Mouse (Mus musculus) forebrain, postnatal 0 days (tissue): Measurements from ENCODE around the gene Cldn13. TPM values are rescaled to one million over a fixed set of nuclear protein-coding genes. Genes with fewer than 3 reads are reported as not detected.

Source experiments
- ATAC-seq: fragments of 200-750 bp; cut with Nextera tagmentation; 2 replicates; pipeline ENCODE4 v1.8.0; 2017; ENCODE audit warnings: mild to moderate bottlenecking, moderate library complexity
- DNase-seq: peaks from one replicate; pipeline ENCODE4 v3.0.0-alpha.2; 2015
- H3K27ac ChIP-seq: fragments of 300-500 bp; sonication (generic); 2 replicates; pipeline ENCODE4 v1.5.1; 2014; ENCODE audit warnings: low read depth, mild to moderate bottlenecking, antibody characterized with exemption, low read length, moderate library complexity, mixed read lengths
- H3K27me3 ChIP-seq: fragments of 300-500 bp; sonication (generic); 2 replicates; pipeline ENCODE4 v1.6.1; 2014; ENCODE audit warnings: mild to moderate bottlenecking, low read length, mixed read lengths; ENCODE audit not compliant: insufficient read depth
- H3K36me3 ChIP-seq: fragments of 300-500 bp; sonication (generic); 2 replicates; pipeline ENCODE4 v1.6.1; 2014; ENCODE audit warnings: mild to moderate bottlenecking, moderate library complexity; ENCODE audit not compliant: insufficient read depth
- H3K4me1 ChIP-seq: fragments of 300-500 bp; sonication (generic); 2 replicates; pipeline ENCODE4 v1.6.1; 2014; ENCODE audit warnings: antibody characterized with exemption; ENCODE audit not compliant: insufficient read depth
- H3K4me2 ChIP-seq: fragments of 300-500 bp; sonication (generic); 2 replicates; pipeline ENCODE4 v1.6.1; 2014; ENCODE audit warnings: low read depth, mild to moderate bottlenecking, moderate library complexity
- H3K4me3 ChIP-seq: fragments of 300-500 bp; sonication (generic); 2 replicates; pipeline ENCODE4 v1.5.1; 2014; ENCODE audit warnings: low read depth, low read length, mixed read lengths
- H3K9ac ChIP-seq: fragments of 300-500 bp; sonication (generic); 2 replicates; pipeline ENCODE4 v1.6.1; 2014; ENCODE audit warnings: mild to moderate bottlenecking
- H3K9me3 ChIP-seq: fragments of 300-500 bp; sonication (generic); 2 replicates; pipeline ENCODE4 v1.6.1; 2016; ENCODE audit warnings: low read length
- CTCF ChIP-seq: sonication (generic); IDR thresholded peaks from 2 replicates; pipeline ENCODE4 v1.5.1; 2016; ENCODE audit warnings: antibody characterized with exemption, control low read depth, low read depth
- WGBS: fragments of 180-500 bp; shearing (Covaris S2); extraction: QIAGEN DNeasy Blood & Tissue Kit; methylation state at CpG from one replicate; pipeline ENCODE4 v1.1.7; 2014; 5-methylcytosine and 5-hydroxymethylcytosine counted together
- polyA plus RNA-seq: library from polyadenylated mRNA; unstranded; fragments of >200 nt; fragmentation: Nextera tagmentation; extraction: Ambion mirVana; gene quantifications from 2 replicates; pipeline ENCODE4 v1.2.1, GENCODE M21; 2015
- total RNA-seq: library from RNA; depleted of rRNA; stranded (reverse); fragments of >200 nt; gene quantifications from 2 replicates; pipeline ENCODE4 v1.2.3, GENCODE M21; 2014

Cldn13 gene
- total and polyA plus RNA-seq, 2 experiments from 2014 or later, result not detected

DNA sequence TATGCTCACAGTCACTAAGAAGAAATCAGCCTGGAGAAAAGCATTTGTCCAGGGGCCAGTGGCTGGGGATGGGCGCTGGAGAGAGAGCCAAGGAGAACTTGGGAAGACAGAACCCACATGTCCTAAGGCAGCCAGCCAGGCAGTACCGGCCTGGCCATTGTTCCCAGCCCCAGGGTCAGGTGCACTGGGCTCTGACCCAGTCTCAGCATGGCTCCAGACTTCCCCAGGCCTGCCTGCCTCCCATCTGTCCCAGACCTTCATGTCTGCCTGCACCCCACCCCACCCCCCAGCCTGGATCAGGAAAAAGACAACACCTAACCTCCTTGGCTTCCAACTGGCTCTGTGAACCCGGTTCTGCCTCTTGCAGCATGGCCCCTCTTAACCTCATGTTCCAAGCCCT, 32.2 kb downstream of the Cldn13 start:
- no peaks in the 10 kb centered on the region for H3K36me3 ChIP-seq
- no peak for DNase-seq
- no peak for ATAC-seq
- no peak for TF ChIP-seq CTCF
- H3K9me3 ChIP-seq, result no peaks in the 10 kb centered on the region
- H3K9ac ChIP-seq, result no peak overlapping the region
- H3K4me2 ChIP-seq, result no peak overlapping the region
- WGBS, result 53% methylated on average over 3 of the region's 3 CpGs
- no peaks in the 10 kb centered on the region for H3K4me1 ChIP-seq
- no peaks in the 10 kb centered on the region for H3K27me3 ChIP-seq
- H3K4me3 ChIP-seq, result no peak overlapping the region
- no peak overlapping the region for H3K27ac ChIP-seq

DNA sequence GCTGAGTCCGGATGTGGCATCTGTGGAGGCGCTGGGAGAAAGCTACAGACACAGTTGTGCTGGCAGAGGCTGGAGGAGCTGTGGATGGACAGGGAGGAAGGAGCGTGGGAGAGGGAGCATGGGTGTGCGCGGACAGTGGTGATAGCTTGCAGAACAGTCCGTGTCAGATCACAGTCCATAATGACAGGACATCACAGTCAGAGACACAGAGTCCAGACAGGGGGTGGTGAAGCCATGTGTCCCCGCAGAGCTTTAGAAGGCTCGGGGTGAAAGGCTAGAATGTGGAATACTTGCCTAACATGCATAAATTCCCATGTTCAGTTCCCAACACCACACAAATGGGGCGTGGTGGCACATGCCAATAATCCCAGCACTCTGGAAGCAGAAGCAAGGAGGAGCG, 38.5 kb downstream of the Cldn13 start:
- Histone ChIP-seq H3K4me1 (no peaks in the 10 kb centered on the region), H3K9me3 (no peaks in the 10 kb centered on the region), H3K9ac (no peak overlapping the region), H3K4me2 (no peak overlapping the region), H3K4me3 (no peak overlapping the region), H3K36me3 (no peaks in the 10 kb centered on the region), H3K27ac (no peak overlapping the region), H3K27me3 (no peaks in the 10 kb centered on the region)
- DNase-seq (no peak), ATAC-seq (no peak)
- WGBS, result 77% methylated on average over 10 of the region's 10 CpGs
- TF ChIP-seq CTCF, result no peak

DNA sequence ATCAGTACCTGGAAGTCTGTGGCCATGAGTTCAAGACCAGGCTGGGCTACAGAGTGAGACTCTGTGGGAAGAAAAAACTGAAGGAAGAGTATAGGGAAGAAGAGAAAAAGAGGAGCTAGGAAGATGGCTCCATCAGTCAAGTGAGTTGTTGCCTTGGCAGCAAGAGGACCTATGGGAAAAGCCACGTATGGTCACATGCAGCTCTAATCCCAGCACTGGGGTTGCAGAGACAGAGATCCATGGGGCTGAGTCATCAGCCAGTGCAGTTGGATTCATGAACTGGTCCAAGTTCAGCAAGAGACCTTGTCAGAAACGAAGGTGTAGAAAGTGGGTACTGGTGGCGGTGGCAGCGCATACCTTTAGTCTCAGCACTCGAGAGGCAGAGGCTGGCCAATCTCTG, 40.1 kb downstream of the Cldn13 start:
- Histone ChIP-seq H3K27me3 (no peaks in the 10 kb centered on the region), H3K9ac (no peak overlapping the region), H3K27ac (no peak overlapping the region), H3K4me1 (no peaks in the 10 kb centered on the region), H3K9me3 (no peaks in the 10 kb centered on the region), H3K4me2 (no peak overlapping the region), H3K4me3 (no peak overlapping the region), H3K36me3 (no peaks in the 10 kb centered on the region)
- 91% methylated on average over 5 of the region's 5 CpGs for WGBS
- no peak for DNase-seq
- TF ChIP-seq CTCF, result no peak
- no peak for ATAC-seq

DNA sequence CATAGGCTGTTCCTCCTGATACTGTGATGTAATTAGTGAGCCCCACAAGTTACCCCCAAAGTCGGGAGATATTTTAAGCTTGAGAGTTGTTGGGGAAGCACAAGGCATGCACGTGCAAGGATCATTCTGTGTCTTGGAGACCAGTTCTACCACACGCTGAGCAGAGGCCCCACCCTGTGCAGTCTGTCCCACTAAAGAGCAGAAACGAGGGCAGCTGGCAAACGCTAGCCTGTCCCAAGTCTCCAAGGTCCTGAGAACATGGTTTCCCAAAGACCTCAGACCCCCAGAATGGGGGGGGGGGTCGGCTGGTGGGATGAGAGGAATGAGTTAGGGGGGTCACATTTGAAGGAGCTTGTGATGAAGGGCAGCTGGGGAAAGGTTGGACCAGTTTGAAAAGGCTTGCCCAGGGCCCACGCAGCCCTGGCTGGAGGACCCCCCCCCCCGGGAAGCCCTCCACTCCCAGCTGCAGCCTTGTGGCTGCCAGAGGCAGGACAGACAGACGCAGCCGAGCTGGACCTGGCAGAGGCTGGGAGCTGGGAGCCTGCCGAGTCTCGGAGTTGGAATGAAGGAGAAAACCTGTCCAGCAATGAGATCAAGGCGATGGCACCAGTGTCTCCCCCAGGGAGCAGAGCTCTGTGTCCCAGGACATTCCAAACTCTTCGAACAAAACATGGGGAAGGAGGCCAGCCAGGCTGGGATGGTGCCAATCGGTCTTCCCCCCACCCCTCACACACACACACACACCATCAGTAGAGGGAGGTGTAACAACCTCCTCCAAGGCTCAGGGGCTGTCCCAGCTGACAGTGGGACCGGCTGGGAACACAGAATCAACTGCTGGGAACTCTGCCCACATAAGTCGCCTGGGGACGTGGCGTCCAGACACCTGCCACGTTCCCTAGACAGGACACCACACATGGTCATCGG, 41.1 kb downstream of the Cldn13 start:
- 46% methylated on average over 21 of the region's 21 CpGs for WGBS
- no peak overlapping the region for H3K4me3 ChIP-seq
- no peak for TF ChIP-seq CTCF
- ATAC-seq (peak; percentile 50), DNase-seq (peak; percentile 14)
- no peak overlapping the region for H3K27ac ChIP-seq
- H3K9ac ChIP-seq, result no peak overlapping the region
- H3K9me3 ChIP-seq, result no peaks in the 10 kb centered on the region
- no peaks in the 10 kb centered on the region for H3K36me3 ChIP-seq
- no peak overlapping the region for H3K4me2 ChIP-seq
- no peaks in the 10 kb centered on the region for H3K27me3 ChIP-seq
- H3K4me1 ChIP-seq, result no peaks in the 10 kb centered on the region

DNA sequence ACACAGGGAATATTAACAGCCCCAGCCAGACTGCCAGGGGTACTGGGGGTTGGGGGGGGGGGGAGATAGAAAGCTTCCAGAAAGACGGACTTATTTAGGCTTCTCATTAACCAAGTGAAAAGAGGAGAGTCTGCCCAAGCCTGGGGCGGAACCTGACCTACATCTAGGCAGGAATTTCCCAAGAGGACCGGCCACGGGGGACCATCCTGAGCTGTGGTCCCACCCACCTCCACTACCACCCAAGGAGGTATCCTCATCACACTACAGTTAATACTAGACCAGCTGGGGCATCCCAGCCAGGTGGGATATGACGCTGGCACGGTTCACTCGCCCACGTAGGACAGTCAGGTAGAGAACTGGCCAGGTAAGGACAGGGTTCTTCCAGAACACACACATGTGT, 42.3 kb downstream of the Cldn13 start:
- no peak overlapping the region for H3K4me3 ChIP-seq
- DNase-seq (no peak), ATAC-seq (no peak)
- no peak overlapping the region for H3K9ac ChIP-seq
- no peak overlapping the region for H3K4me2 ChIP-seq
- no peaks in the 10 kb centered on the region for H3K36me3 ChIP-seq
- no peaks in the 10 kb centered on the region for H3K9me3 ChIP-seq
- no peak overlapping the region for H3K27ac ChIP-seq
- no peak for TF ChIP-seq CTCF
- no peaks in the 10 kb centered on the region for H3K27me3 ChIP-seq
- WGBS, result 90% methylated on average over 8 of the region's 8 CpGs
- no peaks in the 10 kb centered on the region for H3K4me1 ChIP-seq

DNA sequence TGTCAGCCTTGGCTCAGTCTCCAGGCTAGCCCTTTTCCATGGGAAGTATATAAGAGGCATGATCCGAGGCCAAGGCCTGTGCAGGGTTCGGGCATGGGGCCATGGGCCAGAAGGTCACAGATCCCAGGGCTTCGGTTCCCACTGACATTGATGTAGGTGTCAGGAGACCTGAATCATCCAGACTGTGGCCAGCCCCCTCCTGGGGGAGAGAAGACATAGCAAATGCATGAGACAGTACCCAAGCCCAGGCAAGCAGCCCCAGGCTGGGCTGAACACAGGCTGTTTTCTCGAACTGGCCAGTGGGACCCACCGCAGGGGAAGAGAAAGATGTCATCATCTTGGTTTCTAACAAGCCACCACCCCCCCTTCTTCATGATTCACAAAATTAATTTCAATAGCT, 42.7 kb downstream of the Cldn13 start:
- Histone ChIP-seq H3K36me3 (no peaks in the 10 kb centered on the region), H3K4me1 (no peaks in the 10 kb centered on the region), H3K27ac (no peak overlapping the region), H3K4me2 (no peak overlapping the region), H3K9me3 (no peaks in the 10 kb centered on the region), H3K27me3 (no peaks in the 10 kb centered on the region), H3K4me3 (no peak overlapping the region), H3K9ac (no peak overlapping the region)
- DNase-seq (no peak), ATAC-seq (no peak)
- TF ChIP-seq CTCF, result no peak
- 71% methylated on average over 5 of the region's 5 CpGs for WGBS

DNA sequence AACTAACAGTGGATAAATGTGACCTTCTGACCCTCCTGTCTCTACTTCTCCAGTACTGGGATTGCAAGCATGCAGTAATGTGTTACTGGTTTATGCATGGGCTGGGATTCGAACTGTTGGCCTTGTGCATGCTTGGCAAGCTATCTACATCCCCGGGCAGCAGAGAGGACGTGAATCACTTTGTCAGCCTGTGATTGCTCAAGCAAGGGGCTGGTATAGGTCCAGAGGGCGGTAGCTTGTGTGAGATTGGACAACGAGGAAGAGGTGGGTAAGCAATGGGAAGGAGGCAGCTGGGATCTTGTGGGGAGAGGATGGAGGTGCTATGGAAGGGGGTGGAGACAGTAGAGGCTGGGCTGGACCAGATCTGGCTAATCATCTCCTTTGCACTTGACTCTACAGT, 46.8 kb downstream of the Cldn13 start:
- no peaks in the 10 kb centered on the region for H3K36me3 ChIP-seq
- no peaks in the 10 kb centered on the region for H3K4me1 ChIP-seq
- no peak for TF ChIP-seq CTCF
- H3K9me3 ChIP-seq, result no peaks in the 10 kb centered on the region
- H3K27me3 ChIP-seq, result no peaks in the 10 kb centered on the region
- H3K27ac ChIP-seq, result no peak overlapping the region
- no peak overlapping the region for H3K9ac ChIP-seq
- ATAC-seq, result no peak
- H3K4me2 ChIP-seq, result no peak overlapping the region
- 78% methylated on average over 5 of the region's 5 CpGs for WGBS
- no peak overlapping the region for H3K4me3 ChIP-seq
- DNase-seq, result no peak
